Mouse (Mus musculus): ENCODE results near the gene Prdx6b.

The Prdx6b gene

DNA sequence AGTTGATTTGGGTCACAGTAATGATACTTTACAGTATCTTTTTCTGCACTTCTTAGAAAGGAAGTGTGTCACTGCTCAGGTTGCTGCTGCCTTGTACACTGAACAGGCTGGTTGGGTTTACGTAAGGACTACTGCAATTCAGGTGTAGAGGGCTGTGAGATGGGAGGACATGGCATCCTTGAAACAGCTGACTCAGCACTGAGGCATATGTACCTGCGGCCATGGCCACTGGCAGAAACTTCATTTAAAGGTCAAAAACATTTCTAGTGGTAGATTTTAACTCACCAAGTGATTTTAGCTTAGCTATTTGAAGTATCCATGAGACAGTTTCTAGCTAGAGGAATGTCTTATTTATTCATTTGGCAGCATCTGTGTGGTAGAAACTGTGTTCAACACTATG, 33.5 kb downstream of the Prdx6b start:
- no peak for DNase-seq (ENCODE audit: low spot score)

DNA sequence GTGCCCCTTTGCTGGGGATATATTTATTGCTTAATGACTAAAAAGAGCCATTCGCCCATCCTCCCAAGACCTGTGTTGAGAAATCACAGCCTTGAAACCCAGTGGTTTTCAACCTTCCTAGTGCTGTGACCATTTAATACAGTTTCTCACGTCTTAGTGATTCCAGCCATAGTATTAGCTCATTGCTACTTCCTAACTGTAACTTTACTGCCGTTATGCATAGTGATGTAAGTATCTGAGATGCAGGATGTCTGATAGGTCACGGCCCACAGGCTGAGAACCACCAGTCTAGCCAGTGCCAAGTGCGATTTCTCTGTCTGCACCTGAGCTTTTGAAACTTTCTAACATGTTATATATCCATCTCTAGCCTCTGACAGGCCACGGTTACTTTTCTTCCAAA, 35.0 kb downstream of the Prdx6b start:
- no peak for DNase-seq (ENCODE audit: low spot score)

DNA sequence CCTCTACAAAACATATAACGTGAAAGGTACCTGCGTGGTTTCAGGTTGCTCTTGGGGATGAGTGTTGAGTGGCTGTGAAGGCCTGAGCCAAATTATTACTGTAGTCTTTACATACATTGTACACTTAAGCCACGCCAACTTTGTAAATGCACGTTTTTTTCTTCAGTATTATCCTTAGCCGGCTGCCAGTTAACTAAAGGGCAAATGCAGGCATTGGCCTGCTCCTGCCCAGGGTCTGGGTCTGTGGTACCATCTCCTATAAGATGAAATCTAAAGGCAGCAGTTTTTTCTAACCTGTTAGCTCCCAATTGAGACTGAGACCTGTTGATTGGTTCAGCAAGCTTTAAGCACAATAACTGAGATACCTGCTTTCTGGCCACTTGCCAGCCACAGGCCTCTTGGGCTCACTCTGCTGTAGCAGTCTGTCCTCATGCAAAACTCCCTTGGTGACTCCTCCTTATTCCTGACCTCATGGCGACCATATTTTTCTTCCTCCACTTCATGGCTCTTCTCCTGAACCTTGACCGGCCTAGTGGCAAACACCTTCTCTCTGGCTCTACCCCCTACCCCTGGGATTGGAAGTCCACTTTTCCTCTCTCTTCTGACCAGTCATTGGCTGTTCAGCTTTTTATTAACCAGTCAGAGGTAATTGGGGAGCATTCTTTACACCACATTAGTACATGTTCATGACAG, 36.8 kb downstream of the Prdx6b start:
- DNase-seq (ENCODE audit: low spot score): no peak

DNA sequence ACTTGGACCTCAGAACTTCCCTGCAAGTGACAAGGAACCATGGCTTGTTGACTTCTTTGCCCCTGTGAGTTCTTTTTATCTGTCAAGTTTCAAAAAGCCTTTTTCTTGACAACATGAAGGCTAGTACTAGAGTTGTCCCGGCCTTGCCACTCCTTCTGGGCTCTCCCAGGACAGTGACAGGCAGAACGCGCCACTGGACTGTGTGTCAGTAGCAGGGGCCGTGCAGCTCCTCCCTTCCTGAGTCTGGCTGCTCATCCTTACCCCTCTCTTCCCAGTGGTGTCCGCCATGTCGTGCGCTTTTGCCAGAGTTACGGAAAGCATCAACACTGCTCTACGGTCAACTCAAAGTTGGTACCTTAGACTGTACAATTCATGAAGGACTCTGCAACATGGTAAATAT, 48.3 kb downstream of the Prdx6b start:
- DNase-seq (ENCODE audit: low spot score): no peak
